Mouse (Mus musculus): ENCODE measurements around the gene Cwc22. TPM values are rescaled to one million over a fixed set of nuclear protein-coding genes. Genes with fewer than 3 reads are reported as not detected.

Gene Cwc22
- polyA plus RNA-seq, 1 experiment from 2014 or later, result 36.6 TPM

DNA sequence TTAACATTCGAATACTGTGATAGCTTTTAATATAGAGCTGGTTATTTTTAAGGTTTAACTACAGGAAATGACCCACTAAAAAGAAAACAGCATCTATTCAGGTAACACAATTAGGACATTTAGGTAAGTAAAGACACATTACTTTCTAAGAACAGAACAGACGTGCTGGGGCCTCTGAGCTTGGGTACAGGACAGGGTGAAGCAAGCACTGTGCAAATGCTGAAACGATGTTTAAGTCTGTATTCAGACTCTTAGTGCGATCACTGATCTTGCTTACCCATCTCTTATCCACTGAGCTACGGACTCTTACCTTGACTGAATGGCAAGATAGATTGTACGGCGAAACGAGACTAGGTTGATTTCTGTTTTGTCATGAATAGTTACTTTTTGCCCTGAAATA is 31.0 kb downstream of the Cwc22 start:
- Histone ChIP-seq H3K9me3 (ENCODE audit: control insufficient read depth, low read length) (no peaks in the 10 kb centered on the region), H3K4me3 (ENCODE audit: low read length) (no peak overlapping the region), H3K4me2 (replicated peaks; ENCODE audit: low read depth, low read length) (no peak overlapping the region), H3K27ac (ENCODE audit: low read depth, low read length) (no peak overlapping the region), H3K36me3 (ENCODE audit: control insufficient read depth, insufficient read depth, low read length) (peaks cover 67% of the 10 kb centered on the region), H3K4me1 (ENCODE audit: control insufficient read depth, insufficient read depth, low read length) (no peaks in the 10 kb centered on the region), H3K9ac (ENCODE audit: low read depth, low read length) (no peak overlapping the region), H3K27me3 (ENCODE audit: control insufficient read depth, insufficient read depth, low read length) (no peaks in the 10 kb centered on the region)
- 95% methylated on average over 8 of the region's 8 CpGs for WGBS
- no peak for ATAC-seq (ENCODE audit: low FRiP score, low TSS enrichment)

DNA sequence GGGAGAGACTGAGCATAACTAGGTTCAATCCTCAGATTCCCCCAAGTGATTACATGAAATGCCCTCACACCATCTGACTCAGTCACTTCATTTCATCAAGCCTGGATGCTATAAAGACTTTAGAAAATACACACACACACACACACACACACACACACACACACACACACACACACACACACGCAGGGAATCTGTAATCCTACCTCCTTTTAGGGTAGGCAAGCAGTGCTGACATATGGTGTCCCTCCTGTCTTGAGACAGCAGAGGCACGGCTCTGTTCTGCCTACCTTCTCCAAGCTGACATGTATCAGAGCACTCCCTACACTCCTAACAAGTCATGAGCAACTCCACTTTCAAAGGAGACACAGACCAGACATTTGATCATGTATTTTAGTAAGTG is 32.5 kb downstream of the Cwc22 start:
- no peak overlapping the region for H3K27ac ChIP-seq (ENCODE audit: low read depth, low read length)
- peaks cover 54% of the 10 kb centered on the region for H3K36me3 ChIP-seq (ENCODE audit: control insufficient read depth, insufficient read depth, low read length)
- no peak for ATAC-seq (ENCODE audit: low FRiP score, low TSS enrichment)
- H3K4me1 ChIP-seq (ENCODE audit: control insufficient read depth, insufficient read depth, low read length), result no peaks in the 10 kb centered on the region
- whole genome bisulfite sequencing, result 59% methylated on average over 2 of the region's 2 CpGs
- no peak overlapping the region for H3K9ac ChIP-seq (ENCODE audit: low read depth, low read length)
- no peak overlapping the region for H3K4me2 ChIP-seq (replicated peaks; ENCODE audit: low read depth, low read length)
- no peaks in the 10 kb centered on the region for H3K27me3 ChIP-seq (ENCODE audit: control insufficient read depth, insufficient read depth, low read length)
- H3K4me3 ChIP-seq (ENCODE audit: low read length), result no peak overlapping the region
- H3K9me3 ChIP-seq (ENCODE audit: control insufficient read depth, low read length), result no peaks in the 10 kb centered on the region

DNA sequence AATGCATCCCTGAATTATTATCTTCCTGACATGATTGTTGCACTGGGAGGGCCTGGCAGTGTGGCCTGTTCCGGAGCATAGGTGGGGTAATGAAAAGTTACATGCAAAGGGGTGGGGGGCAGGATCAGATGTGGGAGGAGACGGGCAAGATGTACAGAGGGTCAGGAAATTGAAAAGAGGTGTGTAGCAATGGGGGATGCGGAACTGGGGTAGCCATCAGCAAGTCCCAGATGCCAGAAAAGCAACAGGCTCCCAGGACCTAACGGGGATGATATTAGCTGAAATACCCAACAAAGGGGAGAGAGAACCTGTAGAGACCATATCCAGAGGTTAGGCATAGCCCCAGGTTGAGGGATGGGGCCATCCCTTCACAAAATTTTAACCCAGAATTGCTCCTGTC is 34.0 kb downstream of the Cwc22 start:
- H3K27me3 ChIP-seq (ENCODE audit: control insufficient read depth, insufficient read depth, low read length), result no peaks in the 10 kb centered on the region
- H3K27ac ChIP-seq (ENCODE audit: low read depth, low read length), result no peak overlapping the region
- H3K9me3 ChIP-seq (ENCODE audit: control insufficient read depth, low read length), result no peaks in the 10 kb centered on the region
- H3K9ac ChIP-seq (ENCODE audit: low read depth, low read length), result no peak overlapping the region
- peaks cover 54% of the 10 kb centered on the region for H3K36me3 ChIP-seq (ENCODE audit: control insufficient read depth, insufficient read depth, low read length)
- H3K4me2 ChIP-seq (replicated peaks; ENCODE audit: low read depth, low read length), result no peak overlapping the region
- H3K4me3 ChIP-seq (ENCODE audit: low read length), result no peak overlapping the region
- H3K4me1 ChIP-seq (ENCODE audit: control insufficient read depth, insufficient read depth, low read length), result no peaks in the 10 kb centered on the region
- no peak for ATAC-seq (ENCODE audit: low FRiP score, low TSS enrichment)
- WGBS, result 83% methylated on average over 4 of the region's 4 CpGs

DNA sequence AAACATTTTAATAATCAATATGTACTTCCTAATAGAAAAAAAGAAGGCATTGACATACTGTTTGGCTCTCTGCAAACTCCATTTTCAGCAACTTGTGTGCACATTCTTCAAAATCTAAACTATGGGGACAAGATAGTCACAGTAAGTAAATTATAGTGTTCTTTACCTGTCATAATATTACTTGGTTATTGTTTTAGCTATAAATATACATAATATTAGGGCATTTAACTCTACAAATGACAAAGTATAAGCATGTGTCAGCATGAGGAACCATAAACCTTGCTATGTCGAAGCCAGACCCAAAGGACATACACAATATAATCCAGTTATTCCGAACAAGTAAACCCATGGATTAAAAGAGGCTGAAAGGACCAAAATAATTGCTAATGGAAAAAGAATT is 34.7 kb downstream of the Cwc22 start:
- WGBS, result 90% methylated on average over 2 of the region's 2 CpGs
- peaks cover 53% of the 10 kb centered on the region for H3K36me3 ChIP-seq (ENCODE audit: control insufficient read depth, insufficient read depth, low read length)
- ATAC-seq (ENCODE audit: low FRiP score, low TSS enrichment), result no peak
- no peaks in the 10 kb centered on the region for H3K9me3 ChIP-seq (ENCODE audit: control insufficient read depth, low read length)
- H3K4me1 ChIP-seq (ENCODE audit: control insufficient read depth, insufficient read depth, low read length), result no peaks in the 10 kb centered on the region
- H3K27ac ChIP-seq (ENCODE audit: low read depth, low read length), result no peak overlapping the region
- no peaks in the 10 kb centered on the region for H3K27me3 ChIP-seq (ENCODE audit: control insufficient read depth, insufficient read depth, low read length)
- H3K9ac ChIP-seq (ENCODE audit: low read depth, low read length), result no peak overlapping the region
- H3K4me2 ChIP-seq (replicated peaks; ENCODE audit: low read depth, low read length), result no peak overlapping the region
- no peak overlapping the region for H3K4me3 ChIP-seq (ENCODE audit: low read length)

DNA sequence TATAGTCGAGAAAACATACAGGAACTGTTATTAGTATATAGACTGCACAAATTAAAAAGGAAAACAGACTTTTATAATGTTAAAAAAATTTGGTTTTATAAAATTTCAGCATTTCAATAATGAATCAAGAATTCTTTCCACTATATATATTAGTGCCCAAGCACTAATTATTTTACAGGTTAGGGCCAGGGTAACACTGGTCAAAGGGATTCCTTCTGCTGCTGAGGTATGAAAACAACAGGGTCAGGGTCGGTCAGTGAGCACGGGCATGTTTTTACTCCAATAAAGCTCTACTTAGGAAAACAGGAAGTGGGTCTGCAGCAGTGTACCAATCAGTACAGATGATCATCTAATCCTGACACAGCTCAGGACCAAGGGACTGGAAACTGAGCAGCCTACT is 36.0 kb downstream of the Cwc22 start:
- H3K4me3 ChIP-seq (ENCODE audit: low read length), result no peak overlapping the region
- H3K27me3 ChIP-seq (ENCODE audit: control insufficient read depth, insufficient read depth, low read length), result no peaks in the 10 kb centered on the region
- no peak overlapping the region for H3K27ac ChIP-seq (ENCODE audit: low read depth, low read length)
- no peaks in the 10 kb centered on the region for H3K9me3 ChIP-seq (ENCODE audit: control insufficient read depth, low read length)
- H3K36me3 ChIP-seq (ENCODE audit: control insufficient read depth, insufficient read depth, low read length), result peaks cover 57% of the 10 kb centered on the region
- H3K4me1 ChIP-seq (ENCODE audit: control insufficient read depth, insufficient read depth, low read length), result no peaks in the 10 kb centered on the region
- no peak for ATAC-seq (ENCODE audit: low FRiP score, low TSS enrichment)
- H3K9ac ChIP-seq (ENCODE audit: low read depth, low read length), result no peak overlapping the region
- H3K4me2 ChIP-seq (replicated peaks; ENCODE audit: low read depth, low read length), result no peak overlapping the region
- WGBS, result 34% methylated on average over 3 of the region's 3 CpGs

DNA sequence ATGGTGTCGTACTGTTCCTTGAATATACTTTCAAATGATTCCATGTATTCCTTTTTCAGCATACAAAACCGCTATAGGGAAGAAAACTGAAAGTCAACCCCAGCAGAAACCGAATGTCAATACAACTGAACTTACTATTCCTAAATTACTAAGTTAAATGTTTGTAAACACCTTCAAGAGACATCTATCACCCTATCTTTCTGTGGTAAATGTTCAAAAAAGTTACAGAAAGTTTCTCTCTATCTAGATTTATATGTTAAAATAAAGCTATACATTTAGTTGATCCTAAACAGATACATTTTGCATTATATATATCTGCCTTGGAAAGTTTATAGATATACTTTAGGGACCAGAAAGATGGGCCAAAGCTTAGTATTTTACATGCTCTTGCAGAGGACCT is 39.0 kb downstream of the Cwc22 start:
- no peak overlapping the region for H3K4me2 ChIP-seq (replicated peaks; ENCODE audit: low read depth, low read length)
- H3K4me3 ChIP-seq (ENCODE audit: low read length), result no peak overlapping the region
- H3K4me1 ChIP-seq (ENCODE audit: control insufficient read depth, insufficient read depth, low read length), result no peaks in the 10 kb centered on the region
- no peak for ATAC-seq (ENCODE audit: low FRiP score, low TSS enrichment)
- peaks cover 63% of the 10 kb centered on the region for H3K36me3 ChIP-seq (ENCODE audit: control insufficient read depth, insufficient read depth, low read length)
- H3K9me3 ChIP-seq (ENCODE audit: control insufficient read depth, low read length), result no peaks in the 10 kb centered on the region
- 94% methylated on average over 3 of the region's 3 CpGs for WGBS
- H3K9ac ChIP-seq (ENCODE audit: low read depth, low read length), result no peak overlapping the region
- no peak overlapping the region for H3K27ac ChIP-seq (ENCODE audit: low read depth, low read length)
- H3K27me3 ChIP-seq (ENCODE audit: control insufficient read depth, insufficient read depth, low read length), result no peaks in the 10 kb centered on the region

DNA sequence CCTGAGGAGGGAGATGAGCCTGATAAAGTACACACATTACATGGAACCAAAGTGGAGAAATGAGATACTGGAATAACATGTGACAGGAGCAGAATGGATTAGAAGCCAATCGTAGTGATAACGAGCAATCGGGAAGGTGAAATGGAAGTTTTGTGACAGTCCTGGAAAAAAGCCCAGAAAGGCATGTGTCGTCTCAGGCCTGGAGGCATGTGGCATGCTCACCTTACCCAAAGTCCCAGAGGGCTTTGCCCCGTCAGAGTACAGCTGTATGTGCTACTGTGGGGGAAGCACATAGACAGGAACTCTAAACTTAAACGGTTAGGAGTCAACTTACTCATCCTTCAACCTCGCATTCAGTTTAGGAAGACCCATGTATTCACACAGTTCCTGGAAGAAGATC is 41.2 kb downstream of the Cwc22 start:
- H3K27ac ChIP-seq (ENCODE audit: low read depth, low read length), result no peak overlapping the region
- 91% methylated on average over 7 of the region's 7 CpGs for WGBS
- no peaks in the 10 kb centered on the region for H3K27me3 ChIP-seq (ENCODE audit: control insufficient read depth, insufficient read depth, low read length)
- no peak overlapping the region for H3K4me2 ChIP-seq (replicated peaks; ENCODE audit: low read depth, low read length)
- no peak for ATAC-seq (ENCODE audit: low FRiP score, low TSS enrichment)
- H3K9ac ChIP-seq (ENCODE audit: low read depth, low read length), result no peak overlapping the region
- no peaks in the 10 kb centered on the region for H3K4me1 ChIP-seq (ENCODE audit: control insufficient read depth, insufficient read depth, low read length)
- no peaks in the 10 kb centered on the region for H3K9me3 ChIP-seq (ENCODE audit: control insufficient read depth, low read length)
- H3K4me3 ChIP-seq (ENCODE audit: low read length), result no peak overlapping the region
- H3K36me3 ChIP-seq (ENCODE audit: control insufficient read depth, insufficient read depth, low read length), result peaks cover 63% of the 10 kb centered on the region

DNA sequence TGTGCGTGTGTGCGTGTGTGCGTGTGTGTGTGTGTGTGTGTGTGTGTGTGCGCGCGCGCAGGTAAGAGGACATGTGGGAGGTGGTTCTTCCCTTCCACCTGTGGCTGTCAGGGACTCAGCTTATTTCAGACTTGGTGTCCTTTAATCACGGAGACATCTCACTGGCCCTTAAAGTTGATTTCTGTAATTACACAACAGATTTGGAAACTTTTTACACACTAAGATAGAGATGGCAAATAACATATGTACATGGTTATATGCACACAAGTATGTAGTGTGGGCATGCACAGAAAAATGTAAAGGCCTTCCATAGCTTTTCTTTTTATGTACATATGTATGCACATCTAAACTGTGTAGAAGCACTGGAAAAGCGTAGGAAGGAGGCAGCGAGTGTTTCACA is 41.7 kb downstream of the Cwc22 start:
- ATAC-seq (ENCODE audit: low FRiP score, low TSS enrichment), result no peak
- H3K4me2 ChIP-seq (replicated peaks; ENCODE audit: low read depth, low read length), result no peak overlapping the region
- no peak overlapping the region for H3K4me3 ChIP-seq (ENCODE audit: low read length)
- peaks cover 68% of the 10 kb centered on the region for H3K36me3 ChIP-seq (ENCODE audit: control insufficient read depth, insufficient read depth, low read length)
- H3K27ac ChIP-seq (ENCODE audit: low read depth, low read length), result no peak overlapping the region
- no peak overlapping the region for H3K9ac ChIP-seq (ENCODE audit: low read depth, low read length)
- no peaks in the 10 kb centered on the region for H3K4me1 ChIP-seq (ENCODE audit: control insufficient read depth, insufficient read depth, low read length)
- 93% methylated on average over 10 of the region's 10 CpGs for WGBS
- H3K9me3 ChIP-seq (ENCODE audit: control insufficient read depth, low read length), result no peaks in the 10 kb centered on the region
- H3K27me3 ChIP-seq (ENCODE audit: control insufficient read depth, insufficient read depth, low read length), result no peaks in the 10 kb centered on the region

DNA sequence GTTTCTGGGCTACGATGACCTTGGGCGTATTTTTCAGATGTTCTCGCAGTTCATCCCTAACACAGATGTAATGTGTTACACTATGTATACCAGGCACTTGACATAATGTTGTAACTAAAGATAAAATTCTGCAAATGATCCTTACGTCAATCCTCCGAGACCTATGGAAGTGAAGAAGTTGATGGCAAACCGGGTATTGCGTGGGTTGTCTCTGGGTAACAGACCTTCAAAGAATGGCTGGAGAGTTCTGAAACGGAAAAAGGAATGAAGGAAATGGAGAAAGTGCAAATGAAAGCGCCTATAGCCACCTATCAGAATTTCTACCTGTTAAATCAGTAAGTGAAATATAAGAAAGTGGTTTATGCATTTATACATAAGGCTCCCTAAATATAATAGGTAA is 42.2 kb downstream of the Cwc22 start:
- Histone ChIP-seq H3K36me3 (ENCODE audit: control insufficient read depth, insufficient read depth, low read length) (peaks cover 73% of the 10 kb centered on the region), H3K27ac (ENCODE audit: low read depth, low read length) (no peak overlapping the region), H3K9me3 (ENCODE audit: control insufficient read depth, low read length) (no peaks in the 10 kb centered on the region), H3K27me3 (ENCODE audit: control insufficient read depth, insufficient read depth, low read length) (no peaks in the 10 kb centered on the region), H3K4me1 (ENCODE audit: control insufficient read depth, insufficient read depth, low read length) (no peaks in the 10 kb centered on the region), H3K9ac (ENCODE audit: low read depth, low read length) (no peak overlapping the region), H3K4me3 (ENCODE audit: low read length) (no peak overlapping the region), H3K4me2 (replicated peaks; ENCODE audit: low read depth, low read length) (no peak overlapping the region)
- no peak for ATAC-seq (ENCODE audit: low FRiP score, low TSS enrichment)
- 95% methylated on average over 9 of the region's 9 CpGs for WGBS

DNA sequence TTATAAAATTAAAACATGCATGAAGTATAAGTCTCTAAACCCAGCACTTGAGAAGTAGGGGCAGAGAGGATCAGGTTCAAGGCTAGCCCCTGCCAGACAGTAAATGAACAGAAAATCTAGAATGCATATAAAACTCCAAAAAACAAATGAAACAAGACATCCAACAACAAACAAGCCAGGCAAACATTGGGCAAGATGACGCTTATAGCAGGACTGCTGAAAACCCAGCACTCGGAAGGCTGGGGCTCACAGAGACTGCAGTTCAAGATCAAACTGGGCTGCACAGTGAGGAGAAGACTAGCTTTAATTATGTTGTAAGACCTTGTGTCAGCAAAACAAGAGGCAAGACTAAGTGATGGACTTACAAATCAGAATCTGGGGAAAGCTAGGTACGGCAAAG is 43.1 kb downstream of the Cwc22 start:
- ATAC-seq (ENCODE audit: low FRiP score, low TSS enrichment), result no peak
- H3K27me3 ChIP-seq (ENCODE audit: control insufficient read depth, insufficient read depth, low read length), result no peaks in the 10 kb centered on the region
- H3K9ac ChIP-seq (ENCODE audit: low read depth, low read length), result no peak overlapping the region
- WGBS, result 95% methylated on average over 3 of the region's 3 CpGs
- no peak overlapping the region for H3K4me3 ChIP-seq (ENCODE audit: low read length)
- no peaks in the 10 kb centered on the region for H3K9me3 ChIP-seq (ENCODE audit: control insufficient read depth, low read length)
- no peaks in the 10 kb centered on the region for H3K4me1 ChIP-seq (ENCODE audit: control insufficient read depth, insufficient read depth, low read length)
- H3K27ac ChIP-seq (ENCODE audit: low read depth, low read length), result no peak overlapping the region
- H3K36me3 ChIP-seq (ENCODE audit: control insufficient read depth, insufficient read depth, low read length), result peaks cover 82% of the 10 kb centered on the region
- no peak overlapping the region for H3K4me2 ChIP-seq (replicated peaks; ENCODE audit: low read depth, low read length)

Data from kidney, embryonic 14.5 days (tissue).